Mouse (Mus musculus) kidney, adult 2 months (tissue): ENCODE measurements around the gene Ankrd60.

Experiments
- CTCF ChIP-seq: fragments of 200-500 bp; conservative IDR thresholded peaks from 2 replicates; pipeline ENCODE4 v1.5.1; 2011; ENCODE audit warnings: low read depth, mild to moderate bottlenecking, control low read depth, low read length, moderate library complexity, mixed read lengths; ENCODE audit not compliant: insufficient read depth, insufficient read length
- POLR2A ChIP-seq: fragments of 200-500 bp; IDR thresholded peaks from one replicate; pipeline ENCODE4 v1.6.1; 2011; ENCODE audit warnings: low read depth, low read length, control low read depth

- peak; percentile 43 for TF ChIP-seq CTCF
- TF ChIP-seq POLR2A, result no peak
Observed at GRCm38 (mm10) chr2:173620645-173621044, 42.5 kb upstream of the Ankrd60 start.
